Mouse (Mus musculus) CH12.LX (cell line): ENCODE measurements around the gene Etfa. TPM values are rescaled to one million over a fixed set of nuclear protein-coding genes. Genes with fewer than 3 reads are reported as not detected.

Source experiments
- DNase-seq: peaks from one replicate; pipeline ENCODE4 v3.0.0-alpha.2; 2013; ENCODE audit errors: extremely low read depth
- H3K27ac ChIP-seq: 2 replicates; pipeline ENCODE4 v1.5.1; 2012; ENCODE audit warnings: low read depth, mild to moderate bottlenecking, control low read depth, moderate library complexity; ENCODE audit not compliant: insufficient read depth
- H3K27me3 ChIP-seq: replicated peaks from 2 replicates; pipeline ENCODE3; 2012; ENCODE audit warnings: inconsistent platforms
- H3K36me3 ChIP-seq, 2 experiments: replicated peaks in 1 of 2; 2 replicates each; pipeline versions ENCODE3 to v1.6.1; 2012; ENCODE audit warnings: inconsistent platforms in 1 of 2, low read length in 1 of 2, mild to moderate bottlenecking in 1 of 2, mixed read lengths in 1 of 2, moderate library complexity in 1 of 2; ENCODE audit not compliant: control insufficient read depth in 1 of 2, insufficient read depth in 1 of 2
- H3K4me1 ChIP-seq, 2 experiments: 2 replicates each; pipeline ENCODE4 v1.6.1; 2012; ENCODE audit warnings: inconsistent platforms in 1 of 2, moderate library complexity in 1 of 2; ENCODE audit not compliant: insufficient read depth in 2 of 2, control insufficient read depth in 1 of 2
- H3K4me2 ChIP-seq: 2 replicates; pipeline ENCODE4 v1.6.1; 2012; ENCODE audit warnings: low read depth, mild to moderate bottlenecking, control low read depth; ENCODE audit not compliant: poor library complexity, insufficient read depth, severe bottlenecking
- H3K4me3 ChIP-seq, 3 experiments: fragments of 150-350 bp in 1 of 3; sonication (generic) in 1 of 3; replicated peaks in 1 of 3; 2 replicates each; pipeline versions ENCODE3 to v1.5.1; 2011 to 2012; ENCODE audit warnings: low read depth in 2 of 3, low read length in 2 of 3, mild to moderate bottlenecking in 2 of 3, moderate library complexity in 2 of 3, control low read depth in 1 of 3, improper control_type of control experiment in 1 of 3, inconsistent platforms in 1 of 3, mixed read lengths in 1 of 3; ENCODE audit not compliant: poor library complexity in 1 of 3
- H3K79me2 ChIP-seq: replicated peaks from 2 replicates; pipeline ENCODE4 v1.6.1; 2012; ENCODE audit warnings: mild to moderate bottlenecking, moderate library complexity; ENCODE audit not compliant: control insufficient read depth, poor library complexity, insufficient read depth, severe bottlenecking; ENCODE audit errors: extremely low read depth
- H3K9ac ChIP-seq: 2 replicates; pipeline ENCODE4 v1.6.1; 2012; ENCODE audit warnings: low read depth, mild to moderate bottlenecking, control low read depth, moderate library complexity; ENCODE audit not compliant: insufficient read depth
- H3K9me3 ChIP-seq: replicated peaks from 2 replicates; pipeline ENCODE3; 2012; ENCODE audit warnings: low read length, inconsistent platforms, mixed read lengths
- BHLHE40 ChIP-seq: IDR thresholded peaks from 2 replicates; pipeline ENCODE4 v1.6.1; 2011; ENCODE audit warnings: mild to moderate bottlenecking, low read depth, low read length, improper control_type of control experiment
- CHD1 ChIP-seq: IDR thresholded peaks from 2 replicates; pipeline ENCODE4 v1.6.1; 2012; ENCODE audit warnings: low read depth, low read length, improper control_type of control experiment, inconsistent platforms
- ELF1 ChIP-seq: IDR thresholded peaks from 2 replicates; pipeline ENCODE4 v1.6.1; 2014; ENCODE audit warnings: low read depth, mild to moderate bottlenecking, inconsistent platforms, low read length, improper control_type of control experiment
- EP300 ChIP-seq: IDR thresholded peaks from 2 replicates; pipeline ENCODE4 v1.6.1; 2011; ENCODE audit warnings: low read length, improper control_type of control experiment
- ETS1 ChIP-seq: conservative IDR thresholded peaks from 2 replicates; pipeline ENCODE4 v1.6.1; 2012; ENCODE audit warnings: low read depth, mild to moderate bottlenecking, inconsistent platforms, low read length, improper control_type of control experiment, moderate library complexity
- JUN ChIP-seq: IDR thresholded peaks from 2 replicates; pipeline ENCODE4 v1.6.1; 2011; ENCODE audit warnings: low read depth, mild to moderate bottlenecking, low read length, improper control_type of control experiment, moderate library complexity; ENCODE audit not compliant: insufficient read depth
- KAT2A ChIP-seq: IDR thresholded peaks from 2 replicates; pipeline ENCODE4 v1.6.1; 2012; ENCODE audit warnings: low read length, improper control_type of control experiment, inconsistent platforms; ENCODE audit not compliant: insufficient replicate concordance
- MAX ChIP-seq: IDR thresholded peaks from 2 replicates; pipeline ENCODE4 v1.6.1; 2011; ENCODE audit warnings: low read length, improper control_type of control experiment
- MAZ ChIP-seq: IDR thresholded peaks from 2 replicates; pipeline ENCODE4 v1.6.1; 2012; ENCODE audit warnings: low read depth, mild to moderate bottlenecking, inconsistent platforms, low read length, improper control_type of control experiment, moderate library complexity
- MEF2A ChIP-seq: IDR thresholded peaks from 2 replicates; pipeline ENCODE4 v1.6.1; 2014; ENCODE audit warnings: low read depth, mild to moderate bottlenecking, inconsistent platforms, low read length, improper control_type of control experiment, borderline replicate concordance
- MXI1 ChIP-seq: IDR thresholded peaks from 2 replicates; pipeline ENCODE4 v1.6.1; 2011; ENCODE audit warnings: mild to moderate bottlenecking, low read depth, low read length, improper control_type of control experiment
- NELFE ChIP-seq: IDR thresholded peaks from 2 replicates; pipeline ENCODE4 v1.6.1; 2011; ENCODE audit warnings: low read depth, low read length, improper control_type of control experiment
- RCOR1 ChIP-seq: conservative IDR thresholded peaks from 2 replicates; pipeline ENCODE4 v1.6.1; 2012; ENCODE audit warnings: low read depth, mild to moderate bottlenecking, inconsistent platforms, low read length, improper control_type of control experiment
- SMC3 ChIP-seq: IDR thresholded peaks from 2 replicates; pipeline ENCODE4 v1.6.1; 2011; ENCODE audit warnings: low read depth, low read length, improper control_type of control experiment
- TBP ChIP-seq: conservative IDR thresholded peaks from 2 replicates; pipeline ENCODE4 v1.6.1; 2011; ENCODE audit warnings: low read depth, low read length, improper control_type of control experiment
- UBTF ChIP-seq: IDR thresholded peaks from 2 replicates; pipeline ENCODE4 v1.6.1; 2012; ENCODE audit warnings: low read depth, mild to moderate bottlenecking, inconsistent platforms, low read length, improper control_type of control experiment, moderate library complexity
- USF2 ChIP-seq: conservative IDR thresholded peaks from 2 replicates; pipeline ENCODE4 v1.6.1; 2011; ENCODE audit warnings: low read depth, low read length, improper control_type of control experiment
- ZC3H11A ChIP-seq: IDR thresholded peaks from 2 replicates; pipeline ENCODE4 v1.6.1; 2012; ENCODE audit warnings: low read depth, mild to moderate bottlenecking, inconsistent platforms, low read length, improper control_type of control experiment
- ZMIZ1 ChIP-seq: IDR thresholded peaks from 2 replicates; pipeline ENCODE4 v1.6.1; 2012; ENCODE audit warnings: low read depth, mild to moderate bottlenecking, inconsistent platforms, low read length, improper control_type of control experiment
- ZNF384 ChIP-seq: IDR thresholded peaks from 2 replicates; pipeline ENCODE4 v1.6.1; 2012; ENCODE audit warnings: low read depth, low read length, improper control_type of control experiment, inconsistent platforms
- dilution Hi-C: fragments of 300-500 bp; cut with MboI; formaldehyde crosslinking; loops from 2 replicates; pipeline ENCODE4 v1.14.3; 2020; ENCODE audit warnings: low sequenced_read_pairs; ENCODE audit not compliant: extremely low pct_unique_long_range_greater_than_20kb, extremely low pct_ligation_motif_present
- in situ Hi-C: fragments of 300-500 bp; cut with MboI; formaldehyde crosslinking; loops from 3 replicates; pipeline ENCODE4 v1.14.3; 2019; ENCODE audit warnings: low sequenced_read_pairs, low pct_ligation_motif_present, low pct_unique_long_range_greater_than_20kb, mixed read lengths
- polyA plus RNA-seq: library from polyadenylated mRNA; unstranded; fragments of >175 nt; gene quantifications from 2 replicates; pipeline ENCODE4 v1.2.1, GENCODE M21; 2012; ENCODE audit warnings: low read depth; ENCODE audit not compliant: insufficient read length
- total RNA-seq, 2 experiments: library from RNA; depleted of rRNA; stranded (reverse); fragments of 300-350 nt in 1 of 2; fragments of >200 nt in 1 of 2; gene quantifications; 2 replicates each; pipeline ENCODE4 v1.2.3; 2012 to 2014

Gene Etfa
- total and polyA plus RNA-seq, 3 experiments, result 42.7 to 121 (median 69.3) TPM

- no peak for TF ChIP-seq JUN
Measured at GRCm38 (mm10) chr9:55540391-55540770, 28.3 kb upstream of the Etfa start (continued).

- no peak overlapping the region for H3K4me2 ChIP-seq
- peaks cover 0 to 13% of the 10 kb centered on the region in 2 experiments for H3K36me3 ChIP-seq
- dilution Hi-C loops (no loop called here), in situ Hi-C loops (no loop called here)
- DNase-seq, result no peak
- no peak overlapping the region for H3K9ac ChIP-seq
- H3K4me3 ChIP-seq, result no peak overlapping the region
- H3K79me2 ChIP-seq, result no peaks in the 10 kb centered on the region
- TF ChIP-seq EP300 (no peak), USF2 (no peak), TBP (no peak), NELFE (no peak), MXI1 (no peak), ETS1 (no peak), MEF2A (no peak), CHD1 (no peak), BHLHE40 (no peak), ZNF384 (no peak), MAX (no peak), UBTF (no peak), RCOR1 (no peak), ZC3H11A (no peak), KAT2A (no peak), MAZ (no peak), SMC3 (no peak), ZMIZ1 (no peak), ELF1 (no peak)
- peaks cover 19% of the 10 kb centered on the region for H3K9me3 ChIP-seq
- no peaks in the 10 kb centered on the region for H3K27me3 ChIP-seq
- no peak overlapping the region for H3K27ac ChIP-seq
- no peaks in the 10 kb centered on the region; a peak in 1 of 4 replicates for H3K4me1 ChIP-seq
Measured at GRCm38 (mm10) chr9:55539661-55540390, 27.8 kb upstream of the Etfa start.
